Mouse (Mus musculus) stomach, embryonic 16.5 days (tissue): ENCODE measurements around the gene Casp6. TPM values are rescaled to one million over a fixed set of nuclear protein-coding genes. Genes with fewer than 3 reads are reported as not detected.

ENCODE experiments used
- ATAC-seq: fragments of 200-750 bp; cut with Nextera tagmentation; 2 replicates; pipeline ENCODE4 v1.8.0; 2017; ENCODE audit warnings: moderate number of reproducible peaks, moderate TSS enrichment; ENCODE audit not compliant: insufficient read depth, low FRiP score
- H3K27ac ChIP-seq: fragments of 300-500 bp; sonication (generic); 2 replicates; pipeline ENCODE4 v1.5.1; 2014; ENCODE audit warnings: low read length
- H3K27me3 ChIP-seq: fragments of 300-500 bp; sonication (generic); 2 replicates; pipeline ENCODE4 v1.6.1; 2014; ENCODE audit warnings: low read length, control low read depth, mixed read lengths; ENCODE audit not compliant: control insufficient read depth, insufficient read depth
- H3K36me3 ChIP-seq: fragments of 300-500 bp; sonication (generic); 2 replicates; pipeline ENCODE4 v1.6.1; 2014; ENCODE audit warnings: low read length; ENCODE audit not compliant: control insufficient read depth, insufficient read depth
- H3K4me1 ChIP-seq: fragments of 300-500 bp; sonication (generic); 2 replicates; pipeline ENCODE4 v1.6.1; 2014; ENCODE audit warnings: low read length, control low read depth, mixed read lengths; ENCODE audit not compliant: control insufficient read depth, insufficient read depth
- H3K4me2 ChIP-seq: fragments of 300-500 bp; sonication (generic); 2 replicates; pipeline ENCODE4 v1.6.1; 2014; ENCODE audit warnings: low read depth, low read length, mixed read lengths
- H3K4me3 ChIP-seq: fragments of 300-500 bp; sonication (generic); replicated peaks from 2 replicates; pipeline ENCODE4 v1.5.1; 2014; ENCODE audit warnings: mild to moderate bottlenecking, low read length
- H3K9ac ChIP-seq: fragments of 300-500 bp; sonication (generic); 2 replicates; pipeline ENCODE4 v1.6.1; 2014; ENCODE audit warnings: low read length
- H3K9me3 ChIP-seq: fragments of 300-500 bp; sonication (generic); replicated peaks from 2 replicates; pipeline ENCODE4 v1.6.1; 2016; ENCODE audit warnings: low read length, control low read depth; ENCODE audit not compliant: control insufficient read depth
- WGBS: fragments of 180-500 bp; shearing (Covaris S2); extraction: QIAGEN DNeasy Blood & Tissue Kit; methylation state at CpG from one replicate; pipeline ENCODE4 v1.1.7; 2014; 5-methylcytosine and 5-hydroxymethylcytosine counted together
- polyA plus RNA-seq: library from polyadenylated mRNA; unstranded; fragments of >200 nt; fragmentation: Nextera tagmentation; extraction: Ambion mirVana; gene quantifications from 2 replicates; pipeline ENCODE4 v1.2.1, GENCODE M21; 2015

Casp6 gene
- polyA plus RNA-seq, 1 experiment from 2014 or later: 107 TPM

- ATAC-seq: no peak
- H3K9ac ChIP-seq: no peak overlapping the region
- no peak overlapping the region for H3K4me2 ChIP-seq
- 60% methylated on average over 7 of the region's 7 CpGs for WGBS
- H3K4me1 ChIP-seq: peaks cover 24% of the 10 kb centered on the region
- H3K36me3 ChIP-seq: peaks cover 11% of the 10 kb centered on the region
- no peak overlapping the region for H3K27ac ChIP-seq
- H3K4me3 ChIP-seq: no peak overlapping the region
- no peaks in the 10 kb centered on the region for H3K9me3 ChIP-seq
- H3K27me3 ChIP-seq: no peaks in the 10 kb centered on the region
Observed at GRCm38 (mm10) chr3:129904381-129905132, 3.3 kb downstream of the Casp6 start.

- WGBS: 90% methylated on average over 14 of the region's 14 CpGs
- H3K27me3 ChIP-seq: no peaks in the 10 kb centered on the region
Observed at GRCm38 (mm10) chr3:129912025-129912424, 10.8 kb downstream of the Casp6 start.

GRCm38 (mm10) chr3:129913241-129913640, 12.0 kb downstream of the Casp6 start:
- H3K4me2 ChIP-seq: no peak overlapping the region
- H3K9me3 ChIP-seq: no peaks in the 10 kb centered on the region
- no peak overlapping the region for H3K4me3 ChIP-seq
- no peaks in the 10 kb centered on the region for H3K4me1 ChIP-seq
- no peaks in the 10 kb centered on the region for H3K27me3 ChIP-seq
- H3K9ac ChIP-seq: no peak overlapping the region
- H3K27ac ChIP-seq: no peak overlapping the region
- 93% methylated on average over 13 of the region's 13 CpGs for WGBS
- H3K36me3 ChIP-seq: peaks cover 20% of the 10 kb centered on the region
- ATAC-seq: no peak

More at GRCm38 (mm10) chr3:129912025-129912424, 10.8 kb downstream of the Casp6 start:
- Histone ChIP-seq H3K27ac (no peak overlapping the region), H3K4me2 (no peak overlapping the region), H3K9ac (no peak overlapping the region), H3K9me3 (no peaks in the 10 kb centered on the region), H3K4me1 (no peaks in the 10 kb centered on the region), H3K36me3 (peaks cover 20% of the 10 kb centered on the region), H3K4me3 (no peak overlapping the region)
- no peak for ATAC-seq

- Histone ChIP-seq H3K4me2 (no peak overlapping the region), H3K27ac (no peak overlapping the region), H3K9ac (no peak overlapping the region), H3K27me3 (no peaks in the 10 kb centered on the region), H3K36me3 (no peaks in the 10 kb centered on the region), H3K4me3 (no peak overlapping the region), H3K9me3 (no peaks in the 10 kb centered on the region), H3K4me1 (no peaks in the 10 kb centered on the region)
- ATAC-seq: no peak
- 75% methylated on average over 3 of the region's 3 CpGs for WGBS
Observed at GRCm38 (mm10) chr3:129917424-129917823, 16.2 kb downstream of the Casp6 start.

DNA sequence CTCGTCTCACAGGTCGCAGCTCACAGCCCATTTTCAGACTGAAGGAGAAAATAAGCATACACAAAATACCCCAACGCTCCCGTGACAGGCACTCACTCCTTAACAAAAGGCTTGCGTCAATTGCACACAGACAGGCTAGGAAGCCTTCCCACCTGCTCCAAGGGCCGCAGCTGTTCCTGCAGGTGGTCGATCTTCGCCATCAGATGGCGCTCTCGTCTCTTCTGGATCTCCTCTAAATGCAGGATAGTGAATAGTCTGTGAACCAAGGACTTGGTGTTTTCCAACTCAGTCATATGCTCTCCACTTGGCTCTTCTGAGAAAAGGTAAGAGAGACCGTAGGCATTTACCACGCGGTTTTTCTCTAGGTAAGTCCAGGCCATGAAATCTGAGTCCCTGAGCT, 17.2 kb downstream of the Casp6 start:
- Histone ChIP-seq H3K27me3 (no peaks in the 10 kb centered on the region), H3K4me3 (no peak overlapping the region), H3K27ac (no peak overlapping the region), H3K4me2 (no peak overlapping the region), H3K4me1 (no peaks in the 10 kb centered on the region), H3K9me3 (no peaks in the 10 kb centered on the region), H3K9ac (no peak overlapping the region), H3K36me3 (no peaks in the 10 kb centered on the region)
- WGBS: 16% methylated on average over 13 of the region's 13 CpGs
- no peak; the same call in 1 of the 2 replicates for ATAC-seq

DNA sequence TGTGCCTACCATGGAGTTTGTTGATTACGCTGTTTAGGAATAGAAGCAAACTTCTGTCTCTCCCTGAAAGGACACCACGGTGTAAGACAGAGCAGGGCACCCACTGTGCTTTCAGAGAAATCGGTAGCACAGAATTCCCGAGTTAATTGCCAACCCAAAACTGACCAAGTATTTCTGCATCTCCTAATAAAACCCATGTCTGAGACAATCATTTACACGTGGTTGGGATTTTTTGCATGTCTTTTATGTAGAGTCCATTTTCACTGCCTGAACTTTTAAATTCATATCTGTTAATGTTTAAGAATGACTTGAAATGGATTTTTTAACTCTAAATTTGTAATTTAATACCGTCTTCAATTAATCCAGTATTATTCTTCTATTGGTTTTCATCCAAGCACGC, 22.4 kb downstream of the Casp6 start:
- Histone ChIP-seq H3K36me3 (no peaks in the 10 kb centered on the region), H3K4me1 (no peaks in the 10 kb centered on the region), H3K4me3 (no peak overlapping the region), H3K9ac (no peak overlapping the region), H3K27ac (no peak overlapping the region), H3K9me3 (no peaks in the 10 kb centered on the region), H3K27me3 (no peaks in the 10 kb centered on the region), H3K4me2 (no peak overlapping the region)
- 90% methylated on average over 7 of the region's 7 CpGs for WGBS
- ATAC-seq: no peak

DNA sequence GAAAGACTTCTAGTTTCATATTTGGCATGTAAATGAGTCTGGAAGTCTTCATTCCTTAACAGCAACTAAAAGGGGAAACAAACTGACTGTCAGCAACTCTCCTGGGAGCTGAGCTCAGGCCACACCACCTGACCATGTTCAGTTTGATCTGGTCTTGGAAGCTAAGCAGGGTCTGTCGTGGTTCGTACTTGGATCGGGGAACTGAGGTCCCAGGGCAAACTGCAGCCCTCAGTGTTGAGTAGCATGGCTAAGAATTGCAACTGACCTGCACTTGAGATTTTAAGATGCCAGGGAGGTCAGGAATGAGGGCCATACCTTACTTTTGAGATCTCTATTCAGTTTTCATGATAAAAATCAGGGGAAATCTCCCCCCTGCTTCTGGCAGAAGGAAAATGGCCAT, 24.6 kb downstream of the Casp6 start:
- no peak overlapping the region for H3K9ac ChIP-seq
- 83% methylated on average over 3 of the region's 3 CpGs for WGBS

GRCm38 (mm10) chr3:129930213-129930778, 29.1 kb downstream of the Casp6 start:
- Histone ChIP-seq H3K27ac (no peak overlapping the region), H3K9ac (no peak overlapping the region), H3K4me1 (no peaks in the 10 kb centered on the region), H3K9me3 (no peaks in the 10 kb centered on the region), H3K27me3 (no peaks in the 10 kb centered on the region), H3K36me3 (no peaks in the 10 kb centered on the region), H3K4me3 (no peak overlapping the region), H3K4me2 (no peak overlapping the region)
- WGBS: 43% methylated on average over 6 of the region's 6 CpGs
- ATAC-seq: no peak

More for the DNA sequence above, 24.6 kb downstream of the Casp6 start:
- Histone ChIP-seq H3K9me3 (no peaks in the 10 kb centered on the region), H3K36me3 (no peaks in the 10 kb centered on the region), H3K27me3 (no peaks in the 10 kb centered on the region), H3K4me1 (no peaks in the 10 kb centered on the region), H3K4me3 (no peak overlapping the region), H3K4me2 (no peak overlapping the region), H3K27ac (no peak overlapping the region)
- ATAC-seq: no peak

- no peak overlapping the region for H3K4me2 ChIP-seq
- no peaks in the 10 kb centered on the region for H3K27me3 ChIP-seq
- no peak overlapping the region for H3K4me3 ChIP-seq
- H3K27ac ChIP-seq: no peak overlapping the region
- no peaks in the 10 kb centered on the region for H3K9me3 ChIP-seq
- no peaks in the 10 kb centered on the region for H3K4me1 ChIP-seq
- no peak for ATAC-seq
- H3K36me3 ChIP-seq: no peaks in the 10 kb centered on the region
- no peak overlapping the region for H3K9ac ChIP-seq
- 48% methylated on average over 4 of the region's 4 CpGs for WGBS
Observed at GRCm38 (mm10) chr3:129932443-129932842, 31.2 kb downstream of the Casp6 start.
